Mouse (Mus musculus) heart, embryonic 16.5 days (tissue): ENCODE results near the gene Olfr878. TPM values are rescaled to one million over a fixed set of nuclear protein-coding genes. Genes with fewer than 3 reads are reported as not detected.

Experiments
- ATAC-seq: fragments of 200-750 bp; cut with Nextera tagmentation; replicated peaks from 2 replicates; pipeline ENCODE4 v1.8.0; 2017; ENCODE audit warnings: moderate number of reproducible peaks; ENCODE audit not compliant: insufficient read depth, low FRiP score; ENCODE audit errors: extremely low read depth
- H3K27ac ChIP-seq: fragments of 300-500 bp; sonication (generic); 2 replicates; pipeline ENCODE4 v1.5.1; 2014; ENCODE audit warnings: mild to moderate bottlenecking, low read length, control low read depth, moderate library complexity
- H3K27me3 ChIP-seq: fragments of 300-500 bp; sonication (generic); 2 replicates; pipeline ENCODE4 v1.6.1; 2014; ENCODE audit warnings: low read length, mixed read lengths; ENCODE audit not compliant: control insufficient read depth, insufficient read depth
- H3K36me3 ChIP-seq: fragments of 300-500 bp; sonication (generic); 2 replicates; pipeline ENCODE4 v1.6.1; 2014; ENCODE audit not compliant: control insufficient read depth, insufficient read depth
- H3K4me1 ChIP-seq: fragments of 300-500 bp; sonication (generic); 2 replicates; pipeline ENCODE4 v1.6.1; 2014; ENCODE audit warnings: low read length, mixed read lengths; ENCODE audit not compliant: control insufficient read depth, insufficient read depth
- H3K4me2 ChIP-seq: fragments of 300-500 bp; sonication (generic); 2 replicates; pipeline ENCODE4 v1.6.1; 2014; ENCODE audit warnings: low read depth, mild to moderate bottlenecking, control low read depth, low read length
- H3K4me3 ChIP-seq: fragments of 300-500 bp; sonication (generic); 2 replicates; pipeline ENCODE4 v1.5.1; 2014; ENCODE audit warnings: mild to moderate bottlenecking, control low read depth, low read length
- H3K9ac ChIP-seq: fragments of 300-500 bp; sonication (generic); 2 replicates; pipeline ENCODE4 v1.6.1; 2014; ENCODE audit warnings: low read length, control low read depth
- H3K9me3 ChIP-seq: fragments of 300-500 bp; sonication (generic); replicated peaks from 2 replicates; pipeline ENCODE4 v1.6.1; 2016; ENCODE audit warnings: low read length; ENCODE audit not compliant: control insufficient read depth
- WGBS: fragments of 180-500 bp; shearing (Covaris S2); extraction: QIAGEN DNeasy Blood & Tissue Kit; methylation state at CpG from one replicate; pipeline ENCODE4 v1.1.7; 2014; 5-methylcytosine and 5-hydroxymethylcytosine counted together
- polyA plus RNA-seq: library from polyadenylated mRNA; unstranded; fragments of >200 nt; fragmentation: Nextera tagmentation; extraction: Ambion mirVana; gene quantifications from 2 replicates; pipeline ENCODE4 v1.2.1, GENCODE M21; 2015

Olfr878 gene
- polyA plus RNA-seq, result not detected in 2 replicates

- H3K9me3 ChIP-seq, result no peaks in the 10 kb centered on the region
- 65% methylated on average over 2 of the region's 2 CpGs for WGBS
- no peak for ATAC-seq
- no peaks in the 10 kb centered on the region for H3K36me3 ChIP-seq
- H3K4me3 ChIP-seq, result no peak within 1 kb of the TSS
- no peak within 1 kb of the TSS for H3K4me2 ChIP-seq
- H3K9ac ChIP-seq, result no peak within 1 kb of the TSS
- H3K27me3 ChIP-seq, result no peaks in the 10 kb centered on the region
- no peaks in the 10 kb centered on the region for H3K4me1 ChIP-seq
- H3K27ac ChIP-seq, result no peak within 1 kb of the TSS
Measured at GRCm38 (mm10) chr9:37917540-37917939, at the start of gene Olfr878. Gene Olfr878 (plus strand): TSS chr9:37917840.

- no peak overlapping the region for H3K4me2 ChIP-seq
- 15% methylated on average over 1 of the region's 1 CpGs for WGBS
- 0 out of 2 replicates have a peak, but pooled peaks cover 3% of the 10 kb centered on the region for H3K4me1 ChIP-seq
- no peak overlapping the region for H3K9ac ChIP-seq
- H3K27ac ChIP-seq, result no peak overlapping the region
- H3K4me3 ChIP-seq, result no peak overlapping the region
- H3K36me3 ChIP-seq, result no peaks in the 10 kb centered on the region
- ATAC-seq, result no peak; the same call in 1 of the 2 replicates
- H3K27me3 ChIP-seq, result no peaks in the 10 kb centered on the region
- no peaks in the 10 kb centered on the region for H3K9me3 ChIP-seq
Measured at GRCm38 (mm10) chr9:37870246-37870645, 47.4 kb upstream of the Olfr878 start.

DNA sequence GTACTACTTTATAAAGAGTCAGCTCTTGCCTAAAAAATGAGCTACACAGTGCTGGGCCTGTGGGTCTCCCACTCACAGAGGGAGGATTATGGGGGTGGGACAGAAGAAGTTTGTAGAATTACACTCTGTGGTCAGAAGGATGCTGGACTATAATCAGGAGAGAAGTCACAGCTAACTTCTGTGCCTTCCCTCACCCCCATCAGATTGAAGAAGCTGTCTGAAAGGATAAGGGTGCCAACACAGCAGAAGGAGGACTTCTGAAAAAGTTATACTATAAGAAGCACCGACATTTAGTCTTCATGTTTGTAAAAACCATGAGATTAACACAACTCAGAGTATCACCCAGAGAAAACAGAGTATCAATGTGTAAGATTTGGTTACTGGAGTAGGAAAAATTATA lies 46.5 kb upstream of the Olfr878 start:
- Histone ChIP-seq H3K4me2 (no peak overlapping the region), H3K9ac (no peak overlapping the region), H3K4me3 (no peak overlapping the region), H3K9me3 (no peaks in the 10 kb centered on the region), H3K36me3 (no peaks in the 10 kb centered on the region), H3K4me1 (0 out of 2 replicates have a peak, but pooled peaks cover 3% of the 10 kb centered on the region), H3K27me3 (no peaks in the 10 kb centered on the region), H3K27ac (no peak overlapping the region)
- no peak for ATAC-seq
- 69% methylated on average over 1 of the region's 1 CpGs for WGBS

DNA sequence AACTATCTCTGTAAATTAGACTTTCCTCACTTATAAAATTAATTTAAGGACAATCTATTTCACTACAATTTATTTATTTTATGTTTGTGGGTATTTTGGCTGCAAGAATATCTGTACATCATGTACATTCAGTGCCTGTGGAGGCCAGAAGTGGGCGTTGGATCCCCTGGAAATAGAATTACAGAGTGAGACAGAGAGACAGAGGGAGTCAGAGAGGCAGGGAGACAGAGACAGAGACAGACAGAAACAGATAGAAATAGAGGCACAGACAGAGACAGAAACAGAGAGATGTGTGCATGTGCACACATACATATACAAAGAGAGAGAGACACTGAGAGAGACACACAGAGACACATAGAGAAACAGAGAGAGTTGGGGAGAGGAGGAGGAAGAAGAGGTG lies 46.1 kb upstream of the Olfr878 start:
- Histone ChIP-seq H3K27ac (no peak overlapping the region), H3K27me3 (no peaks in the 10 kb centered on the region), H3K9me3 (no peaks in the 10 kb centered on the region), H3K36me3 (no peaks in the 10 kb centered on the region), H3K9ac (no peak overlapping the region), H3K4me3 (no peak overlapping the region), H3K4me2 (no peak overlapping the region), H3K4me1 (0 out of 2 replicates have a peak, but pooled peaks cover 3% of the 10 kb centered on the region)
- WGBS, result 67% methylated on average over 1 of the region's 1 CpGs
- ATAC-seq, result no peak

DNA sequence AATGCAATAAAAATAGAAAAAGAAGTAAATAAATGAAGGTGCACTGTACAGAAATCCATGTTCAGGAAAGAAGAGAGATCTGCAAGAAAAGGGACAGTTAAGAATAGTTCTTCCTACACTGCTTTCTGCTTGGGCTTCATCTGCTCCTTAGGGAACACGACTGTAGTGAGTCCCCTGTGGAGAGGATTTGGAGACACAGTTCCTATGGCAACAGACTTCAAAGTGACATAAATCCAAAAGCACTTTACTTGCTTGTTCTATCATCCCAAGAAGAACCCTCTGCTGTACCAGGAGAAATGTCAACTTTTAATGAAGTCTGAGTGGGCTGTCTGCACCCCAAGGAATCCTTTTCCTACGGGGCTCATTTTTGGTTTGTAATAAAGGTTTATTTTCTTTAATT lies 26.7 kb upstream of the Olfr878 start:
- no peak for ATAC-seq
- Histone ChIP-seq H3K4me2 (no peak overlapping the region), H3K9ac (no peak overlapping the region), H3K36me3 (no peaks in the 10 kb centered on the region), H3K4me3 (no peak overlapping the region), H3K27me3 (no peaks in the 10 kb centered on the region), H3K27ac (no peak overlapping the region), H3K4me1 (no peaks in the 10 kb centered on the region), H3K9me3 (no peaks in the 10 kb centered on the region)
- 35% methylated on average over 2 of the region's 2 CpGs for WGBS

DNA sequence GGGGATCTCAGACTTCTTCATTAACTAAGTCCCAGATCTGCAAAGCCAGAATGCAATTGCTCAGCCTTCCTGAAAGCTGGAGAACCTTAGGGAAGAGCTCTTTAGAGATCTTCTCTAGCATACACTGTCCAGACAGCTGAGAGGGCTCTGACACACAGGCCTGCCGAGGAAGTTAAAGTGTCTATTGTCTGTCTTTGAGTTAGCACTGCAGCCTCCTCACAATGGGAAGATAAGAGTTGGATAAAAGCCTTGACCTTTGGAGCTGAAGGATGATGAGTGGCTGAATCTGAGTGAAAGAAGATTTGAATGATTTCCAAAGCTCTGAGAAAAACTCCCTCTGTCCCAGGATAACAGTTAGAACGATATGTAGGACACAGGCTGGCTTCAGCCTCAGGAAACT lies 21.0 kb upstream of the Olfr878 start, which contains the start of gene Olfr145:
Gene Olfr145 (plus strand): TSS at position 64 of the 400 bp plus-strand sequence.
- Histone ChIP-seq H3K4me3 (no peak within 1 kb of the TSS), H3K9me3 (no peaks in the 10 kb centered on the region), H3K36me3 (no peaks in the 10 kb centered on the region), H3K27me3 (no peaks in the 10 kb centered on the region), H3K4me2 (no peak within 1 kb of the TSS), H3K4me1 (no peaks in the 10 kb centered on the region), H3K9ac (no peak within 1 kb of the TSS), H3K27ac (no peak within 1 kb of the TSS)
- 15% methylated on average over 2 of the region's 2 CpGs for WGBS
- no peak for ATAC-seq

GRCm38 (mm10) chr9:37905555-37905954 lies 12.1 kb upstream of the Olfr878 start:
- H3K4me2 ChIP-seq, result no peak overlapping the region
- H3K9ac ChIP-seq, result no peak overlapping the region
- H3K4me1 ChIP-seq, result no peaks in the 10 kb centered on the region
- no peak overlapping the region for H3K4me3 ChIP-seq
- H3K36me3 ChIP-seq, result no peaks in the 10 kb centered on the region
- H3K9me3 ChIP-seq, result no peaks in the 10 kb centered on the region
- H3K27ac ChIP-seq, result no peak overlapping the region
- H3K27me3 ChIP-seq, result no peaks in the 10 kb centered on the region
- WGBS, result 49% methylated on average over 3 of the region's 3 CpGs
- ATAC-seq, result no peak

GRCm38 (mm10) chr9:37918018-37918417 lies 378 bp downstream of the Olfr878 start:
- H3K9ac ChIP-seq, result no peak overlapping the region
- H3K9me3 ChIP-seq, result no peaks in the 10 kb centered on the region
- H3K4me2 ChIP-seq, result no peak overlapping the region
- no peaks in the 10 kb centered on the region for H3K27me3 ChIP-seq
- 42% methylated on average over 1 of the region's 1 CpGs for WGBS
- no peaks in the 10 kb centered on the region for H3K4me1 ChIP-seq
- H3K4me3 ChIP-seq, result no peak overlapping the region
- no peak for ATAC-seq
- H3K27ac ChIP-seq, result no peak overlapping the region
- H3K36me3 ChIP-seq, result no peaks in the 10 kb centered on the region

DNA sequence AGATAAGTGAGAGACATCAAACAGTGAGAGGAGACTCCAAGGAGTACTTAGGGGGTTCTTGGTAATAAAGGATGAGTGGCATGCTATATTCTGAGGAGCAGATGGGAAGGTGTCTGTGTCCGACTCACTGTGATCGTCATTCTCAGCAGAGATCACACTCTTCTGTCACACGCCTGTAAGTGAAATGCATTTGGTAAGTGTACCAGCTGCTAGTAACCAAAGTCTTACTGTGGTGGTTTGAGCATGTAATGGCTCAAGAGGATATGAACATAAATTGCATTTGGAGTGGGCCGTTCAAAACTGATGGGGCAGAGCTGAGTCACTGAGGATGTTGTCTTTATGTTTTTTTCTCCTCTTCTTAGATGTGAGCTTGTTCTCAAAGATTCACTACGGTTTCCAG lies 6.6 kb downstream of the Olfr878 start:
- Histone ChIP-seq H3K27me3 (no peaks in the 10 kb centered on the region), H3K9me3 (no peaks in the 10 kb centered on the region), H3K4me3 (no peak overlapping the region), H3K9ac (no peak overlapping the region), H3K4me1 (no peaks in the 10 kb centered on the region), H3K27ac (no peak overlapping the region), H3K36me3 (no peaks in the 10 kb centered on the region), H3K4me2 (no peak overlapping the region)
- ATAC-seq, result no peak
- WGBS, result 76% methylated on average over 5 of the region's 5 CpGs
